Comparison of ENCODE assay signal across 8 mouse cellular contexts in genomic region chr7:29853219-29853842, GRCm38 (mm10). TPM values are rescaled to one million over a fixed set of nuclear protein-coding genes. Genes with fewer than 3 reads are reported as not detected.
DNase-seq lines count a peak whose midpoint lies in the region; ATAC-seq lines count a peak whose summit lies in the region.

TSS of gene Zfp940 (minus strand) at chr7:29853669.

- H3K27me3 ChIP-seq in hindbrain, embryonic 14.5 days (ENCODE audit: control insufficient read depth, insufficient read depth, low read length): no peaks in the 10 kb centered on the region

- H3K4me3 ChIP-seq in hindbrain, embryonic 14.5 days (replicated peaks; ENCODE audit: low read length): peak within 1 kb of the TSS; percentile 46

- peak; percentile 90 for DNase-seq in R1 (ENCODE audit: low read depth, low spot score)
- DNase-seq in cerebellum, postnatal 25 days: peak; percentile 89 to 90
- DNase-seq in frontal cortex, postnatal 25 days (ENCODE audit: low spot score in 2 of 2): peak; percentile 69 to 81
- peak; percentile 96 for DNase-seq in hindbrain, embryonic 14.5 days (ENCODE audit: low spot score)
- peak; percentile 85 to 86 for DNase-seq in layer of hippocampus, postnatal 36 days
- peak; percentile 92 for DNase-seq in lung, postnatal 36 days
- DNase-seq in retina, postnatal 7 days (ENCODE audit: low read depth, low spot score): peak; percentile 79
- DNase-seq in urinary bladder, adult 2 months (ENCODE audit: low spot score): peak; percentile 48

- no peaks in the 10 kb centered on the region for H3K9me3 ChIP-seq in hindbrain, embryonic 14.5 days (ENCODE audit: control insufficient read depth, low read length)

- H3K4me2 ChIP-seq in hindbrain, embryonic 14.5 days (replicated peaks): peak within 1 kb of the TSS; percentile 66

- peak within 1 kb of the TSS; percentile 62 for H3K27ac ChIP-seq in hindbrain, embryonic 14.5 days

- ATAC-seq in hindbrain, embryonic 14.5 days (ENCODE audit: low FRiP score): peak; percentile 98

- peak within 1 kb of the TSS; percentile 67 for H3K9ac ChIP-seq in hindbrain, embryonic 14.5 days

- no peaks in the 10 kb centered on the region for H3K4me1 ChIP-seq in hindbrain, embryonic 14.5 days (replicated peaks; ENCODE audit: control insufficient read depth, insufficient read depth, low read length)

- 1% methylated on average over 21 of the region's 21 CpGs for WGBS in hindbrain, embryonic 14.5 days

- peaks cover 12% of the 10 kb centered on the region for H3K36me3 ChIP-seq in hindbrain, embryonic 14.5 days (replicated peaks; ENCODE audit: control insufficient read depth, insufficient read depth)

RNA-seq across cellular contexts. Expression of gene Zfp940, which starts in this region (rescaled TPM):
- 12.6 and 16.1 TPM in 2 replicates for polyA plus RNA-seq in hindbrain, embryonic 14.5 days (2014; fragmentation: Nextera tagmentation; extraction: Ambion mirVana)
- total RNA-seq in layer of hippocampus, postnatal 36 days (2021): 10 to 100 TPM; 18.3 to 25.5 TPM
- polyA plus RNA-seq in urinary bladder, adult 2 months (2012; rRNA removed): 1.1 and 1.4 TPM in 2 replicates

Comparison
In these comparisons a context has a peak if more than half of its experiments do, and no peak if none do; other contexts are left out.
1. Peak in every context shown above with its lines: DNase-seq, ATAC-seq, H3K4me3 ChIP-seq and H3K27ac ChIP-seq.